Mouse (Mus musculus) kidney, postnatal 14 days (tissue): ENCODE data around the gene 2010111I01Rik.
A peak's percentile ranks its signal among the peaks of the same experiment; 100 is the strongest.
"Not testable (repeated sequence)": the region's sequence is repeated elsewhere in the genome, so short reads cannot be mapped to it uniquely, and the experiment has no call there.

ENCODE experiments used
- DNase-seq: peaks from one replicate; pipeline ENCODE4 v3.0.0; 2022; ENCODE audit warnings: mixed read lengths

Gene 2010111I01Rik

GRCm38 (mm10) chr13:62964640-62965311 lies at the start of gene 2010111I01Rik:
Gene 2010111I01Rik, plus strand, starts transcription at chr13:62964893.
- DNase-seq, result peak; percentile 98

GRCm38 (mm10) chr13:62916675-62917074 lies 48.0 kb upstream of the 2010111I01Rik start:
- DNase-seq, result peak; percentile 64

DNA sequence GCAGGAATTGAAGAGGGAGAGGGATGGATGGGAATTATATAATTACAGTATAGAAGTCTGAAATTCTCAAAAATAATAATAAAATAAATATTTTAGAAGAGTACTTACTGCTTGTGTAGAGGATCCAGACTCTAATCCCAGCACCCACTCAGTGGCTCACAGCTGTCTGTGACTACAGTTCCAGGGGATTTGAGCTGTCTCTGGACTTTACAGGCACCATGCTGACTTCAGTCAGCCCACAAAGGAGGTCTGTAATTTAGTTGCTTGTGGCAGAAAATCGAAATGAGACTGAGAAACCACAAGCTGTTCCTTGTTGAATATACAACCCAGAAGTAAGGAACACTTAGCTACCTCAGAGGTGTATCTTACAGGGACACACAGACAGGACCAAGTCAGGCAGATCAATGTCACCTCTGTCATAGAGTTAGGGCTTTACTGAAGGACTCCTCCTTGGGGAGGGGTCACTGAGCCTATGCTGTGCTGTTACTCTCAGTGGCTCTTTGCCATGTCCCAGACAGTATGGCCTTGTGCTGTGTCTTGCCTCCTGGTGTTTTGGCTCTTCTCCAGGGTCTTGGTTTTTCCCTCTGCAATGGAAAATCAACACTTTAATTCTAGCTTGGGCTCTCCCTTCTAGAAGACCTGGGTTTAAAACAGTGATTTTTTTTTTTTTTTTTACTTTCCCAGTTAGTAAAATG lies 47.1 kb upstream of the 2010111I01Rik start:
- DNase-seq, result peak; percentile 19

GRCm38 (mm10) chr13:62919647-62920341 lies 44.9 kb upstream of the 2010111I01Rik start:
- peak; percentile 84 for DNase-seq

DNA sequence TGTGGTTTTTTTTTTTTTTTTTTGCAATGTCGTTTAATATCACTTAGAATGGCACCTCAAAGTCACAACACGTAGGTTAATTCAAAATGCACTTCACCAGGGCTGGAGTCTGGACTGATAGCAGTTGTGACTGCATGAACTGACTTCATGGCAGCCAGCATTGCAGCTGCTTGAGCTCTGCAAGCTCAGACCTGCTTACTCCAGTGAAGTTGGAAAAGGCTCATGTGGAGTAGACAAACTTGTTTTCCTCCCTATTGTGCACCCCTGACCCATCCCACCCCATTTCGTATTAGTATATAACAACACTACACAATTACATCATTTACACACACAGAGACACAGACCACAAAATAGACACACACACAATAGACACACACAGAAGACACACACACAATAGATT lies 42.0 kb upstream of the 2010111I01Rik start:
- no peak for DNase-seq

DNA sequence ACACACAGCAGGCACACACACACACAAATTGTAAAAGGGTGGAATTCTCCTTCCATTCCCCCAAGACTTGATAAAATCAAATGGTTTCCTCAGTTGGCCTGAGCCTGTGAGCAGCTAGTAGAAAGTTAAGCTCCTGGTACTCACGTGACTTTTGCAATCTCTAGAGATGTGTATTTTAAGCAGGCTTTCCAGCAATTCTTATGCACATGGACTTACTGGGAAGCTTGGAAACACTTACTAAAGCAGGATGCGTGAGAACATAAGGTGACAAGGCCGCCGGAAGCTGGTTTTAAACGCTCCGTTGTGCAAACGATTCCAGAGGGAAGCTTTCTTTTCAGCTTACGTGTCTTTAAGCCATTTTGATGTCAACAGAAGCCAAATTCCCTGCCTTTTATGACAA lies 41.5 kb upstream of the 2010111I01Rik start:
- no peak for DNase-seq

DNA sequence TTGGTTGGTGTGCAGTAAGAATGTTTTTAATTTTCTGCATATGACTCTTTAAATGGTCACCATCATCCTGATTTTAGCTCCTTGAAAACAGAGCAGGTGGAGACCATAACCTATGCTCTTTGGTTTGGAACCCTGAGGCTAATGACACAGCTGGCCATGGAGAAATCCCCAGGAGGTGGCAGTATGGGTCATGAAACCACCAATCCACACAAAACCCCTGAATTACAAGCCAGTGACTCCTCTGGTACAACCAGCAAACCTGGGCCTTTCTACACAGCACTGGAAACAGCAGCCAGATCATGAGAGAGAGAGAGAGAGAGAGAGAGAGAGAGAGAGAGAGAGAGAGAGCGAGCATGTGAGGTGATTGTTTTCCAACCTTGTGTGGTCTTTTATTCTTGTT lies 38.2 kb upstream of the 2010111I01Rik start:
- DNase-seq, result peak; percentile 78

DNA sequence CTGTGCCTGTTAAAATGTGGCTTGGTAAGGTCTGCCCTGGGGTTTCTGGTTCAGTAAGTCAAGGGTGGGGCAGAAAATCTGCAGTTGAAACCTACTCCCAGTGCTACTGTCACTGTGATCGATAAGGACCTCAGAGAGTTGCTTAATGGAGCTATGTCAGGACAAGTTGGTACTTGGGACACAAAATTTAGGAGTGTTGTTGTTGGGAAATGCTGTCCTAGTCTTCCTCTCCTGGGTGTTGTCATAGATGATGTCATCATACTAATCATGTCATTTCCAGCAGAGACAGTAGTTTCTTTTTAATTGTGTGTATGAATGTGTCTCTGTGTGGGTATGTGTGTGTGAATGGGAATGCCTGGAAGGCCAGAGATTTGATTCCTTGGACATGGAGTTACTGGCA lies 37.2 kb upstream of the 2010111I01Rik start:
- no peak for DNase-seq

- not testable (repeated sequence) for DNase-seq
Observed at GRCm38 (mm10) chr13:62929144-62929543, 35.5 kb upstream of the 2010111I01Rik start.

GRCm38 (mm10) chr13:62929766-62930389 lies 34.8 kb upstream of the 2010111I01Rik start:
- peak; percentile 77 for DNase-seq

- DNase-seq, result no peak
Observed at GRCm38 (mm10) chr13:62932452-62932851, 32.2 kb upstream of the 2010111I01Rik start.

GRCm38 (mm10) chr13:62939371-62939770 lies 25.3 kb upstream of the 2010111I01Rik start:
- DNase-seq, result no peak

DNA sequence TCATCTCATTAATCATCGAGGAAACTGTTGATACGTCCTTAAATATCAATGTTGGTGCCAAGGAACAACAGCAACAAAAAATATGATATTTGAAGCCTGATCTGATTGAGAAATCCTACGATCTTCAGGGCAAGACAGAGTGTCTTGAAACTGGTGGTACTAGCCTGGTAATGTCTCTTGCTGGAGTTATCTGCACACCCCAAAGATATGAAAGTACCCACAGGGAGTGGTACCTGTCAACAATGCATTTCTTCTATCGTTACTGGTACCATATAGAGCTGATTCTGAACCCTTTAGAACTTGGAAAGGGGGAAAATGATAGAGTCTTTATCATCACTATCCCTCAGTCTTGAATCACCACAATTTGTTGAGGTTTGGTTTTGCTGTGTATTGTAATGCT lies 24.9 kb upstream of the 2010111I01Rik start:
- no peak for DNase-seq

DNA sequence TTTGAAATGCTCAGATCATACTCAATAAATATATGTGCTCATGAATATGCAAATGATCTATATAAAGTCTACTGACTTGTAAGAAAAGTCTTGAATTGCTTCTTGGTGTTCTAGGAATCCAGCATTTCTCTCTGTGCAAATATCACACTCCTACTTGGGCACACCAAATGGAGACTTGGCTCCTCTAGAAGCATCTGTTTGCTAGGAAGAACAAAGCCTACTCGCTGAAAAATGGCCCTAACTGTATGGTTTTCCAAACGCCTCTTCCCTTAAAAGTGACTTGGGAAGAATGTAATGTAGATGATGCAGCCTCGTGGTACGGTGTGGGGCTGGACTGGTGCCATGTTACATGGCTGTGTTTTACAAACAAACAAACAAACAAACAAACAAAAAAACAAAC lies 24.0 kb upstream of the 2010111I01Rik start:
- DNase-seq, result no peak

GRCm38 (mm10) chr13:62941341-62942005 lies 23.2 kb upstream of the 2010111I01Rik start:
- DNase-seq, result no peak

GRCm38 (mm10) chr13:62943274-62943830 lies 21.3 kb upstream of the 2010111I01Rik start:
- DNase-seq, result peak; percentile 29

DNA sequence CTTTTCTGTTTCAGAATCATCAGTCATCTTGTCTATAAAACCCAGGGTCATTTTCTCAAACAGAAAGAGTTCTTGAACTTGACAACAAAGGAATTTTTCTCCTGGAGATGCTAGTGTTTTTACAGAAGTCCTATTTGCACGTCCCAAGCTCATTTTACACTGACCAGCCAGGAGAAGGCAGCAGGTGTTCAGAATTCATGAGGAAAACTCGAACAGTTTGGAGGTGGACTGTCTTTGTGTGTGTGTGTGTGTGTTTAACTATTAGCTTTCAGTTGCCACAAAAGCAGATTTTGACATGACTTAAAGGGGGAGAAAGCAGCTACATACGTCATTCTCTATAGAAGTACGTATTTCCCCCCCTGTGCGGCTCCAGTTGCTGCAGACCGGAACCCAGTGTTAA lies 20.6 kb upstream of the 2010111I01Rik start:
- DNase-seq, result no peak

GRCm38 (mm10) chr13:62949560-62950188 lies 15.0 kb upstream of the 2010111I01Rik start:
- DNase-seq, result no peak

DNA sequence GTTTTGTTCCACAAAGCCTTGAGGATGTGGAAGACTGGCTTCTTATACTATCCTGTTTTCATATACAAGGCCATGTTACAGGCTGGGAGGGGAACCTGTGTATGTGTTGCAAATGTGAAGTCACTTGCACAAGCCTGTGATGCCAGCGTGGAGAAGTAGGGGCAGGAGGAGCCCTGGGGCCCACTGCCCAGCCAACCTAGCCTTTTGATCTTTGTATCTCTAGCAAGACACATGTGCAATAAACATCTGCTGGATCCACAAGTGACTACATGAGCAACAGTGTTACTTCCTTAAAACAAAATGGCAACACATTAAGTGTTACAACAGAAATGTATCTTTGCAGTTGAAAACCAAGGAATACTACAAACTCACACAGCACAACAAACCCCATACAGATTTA lies 13.1 kb upstream of the 2010111I01Rik start:
- DNase-seq, result no peak

GRCm38 (mm10) chr13:62952047-62952446 lies 12.6 kb upstream of the 2010111I01Rik start:
- no peak for DNase-seq

DNA sequence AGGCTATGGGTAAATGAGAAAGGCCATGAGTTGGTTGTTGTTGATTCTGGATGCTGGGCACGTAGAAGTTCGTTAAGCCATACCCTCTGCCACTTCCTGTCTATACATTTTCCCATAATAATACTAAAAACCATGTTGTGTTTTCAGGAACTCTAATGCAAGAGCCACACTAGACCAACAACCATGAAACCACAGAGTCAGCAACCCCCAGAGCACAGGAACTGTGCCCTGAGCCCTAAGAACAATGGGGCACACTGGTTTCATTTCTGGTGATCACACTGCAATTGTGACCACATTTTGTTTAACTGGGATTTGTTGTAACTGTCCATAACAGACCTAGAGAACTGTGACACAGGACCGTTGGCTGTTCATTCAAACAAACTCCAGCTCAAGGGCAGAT lies 12.1 kb upstream of the 2010111I01Rik start:
- no peak for DNase-seq

GRCm38 (mm10) chr13:62955997-62956396 lies 8.7 kb upstream of the 2010111I01Rik start:
- DNase-seq, result no peak
